Mouse (Mus musculus): ENCODE data around the gene Anapc2.

Anapc2 gene

DNA sequence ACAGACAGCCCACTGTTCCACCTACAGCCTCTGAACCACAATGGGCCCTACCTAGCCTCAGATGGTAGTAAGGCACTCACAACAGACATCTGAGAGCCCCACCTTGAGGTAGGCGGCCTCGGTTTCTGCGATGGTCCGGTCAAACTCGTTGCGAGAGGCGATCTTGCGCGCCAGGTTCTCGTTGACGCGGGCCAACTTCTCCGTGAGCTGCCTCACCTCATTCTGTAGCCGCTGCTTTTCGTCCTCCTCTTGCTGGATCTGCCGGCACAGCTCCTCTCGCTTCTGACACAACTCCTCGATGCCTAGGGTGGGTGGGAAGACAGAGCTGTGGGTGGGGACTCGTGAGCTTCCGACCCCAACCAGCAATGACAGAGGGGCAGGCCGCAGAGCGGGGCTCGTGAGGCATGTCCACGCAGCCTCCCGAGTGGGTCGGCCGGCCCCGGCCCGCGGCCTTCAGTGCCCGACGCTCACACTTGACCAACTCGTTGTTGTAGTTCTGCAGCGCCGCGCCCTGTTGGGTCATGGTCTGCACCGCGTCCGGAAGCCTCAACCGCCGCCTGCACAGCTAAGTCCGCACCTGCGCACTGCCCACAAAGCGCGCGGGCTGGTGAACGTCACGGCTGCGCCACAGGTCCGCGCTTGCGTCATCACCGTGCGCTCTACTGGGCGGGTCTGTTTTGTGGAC is at the start of gene Anapc2, which contains the start of gene Ssna1:
Anapc2 (plus strand) TSS at position 652 of the 685 bp plus-strand sequence.
Ssna1 (minus strand) TSS at position 612 of the 685 bp plus-strand sequence.
- DNase-seq, result peak; percentile 97

DNA sequence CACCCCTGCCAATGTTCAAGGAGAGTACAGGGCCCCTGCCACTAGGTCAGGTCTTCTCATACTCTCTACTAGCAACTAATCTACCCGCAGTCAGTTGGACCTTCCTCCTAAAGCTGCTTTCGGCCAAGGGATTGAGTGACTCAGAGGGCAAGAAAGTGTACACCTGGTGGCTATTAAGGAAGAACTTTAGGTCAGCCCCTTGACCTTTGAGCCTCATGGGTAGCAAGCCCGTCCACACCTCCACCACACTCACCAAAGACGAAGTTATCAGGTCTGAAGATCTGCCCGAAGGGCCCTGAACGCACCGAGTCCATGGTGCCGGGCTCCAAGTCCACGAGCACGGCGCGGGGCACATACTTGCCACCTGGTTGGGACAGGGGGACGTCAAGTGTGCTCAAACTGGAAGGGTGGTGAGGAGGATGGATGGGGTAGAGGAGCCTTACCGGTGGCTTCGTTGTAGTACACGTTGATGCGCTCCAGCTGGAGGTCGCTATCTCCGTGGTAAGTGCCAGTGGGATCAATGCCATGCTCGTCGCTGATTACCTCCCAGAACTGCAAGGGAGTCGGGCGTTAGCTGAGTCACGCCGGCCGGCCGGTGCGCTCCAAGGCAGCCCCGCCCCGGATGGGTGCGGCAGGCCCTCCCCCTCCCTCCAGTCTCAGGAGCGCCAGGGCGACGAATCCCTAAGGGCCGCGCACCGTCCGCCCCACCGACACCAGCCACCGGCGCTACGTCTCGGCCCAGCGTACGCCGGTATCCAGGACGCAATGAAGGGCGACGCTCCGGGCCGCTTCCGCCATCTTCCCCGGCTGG is 48.4 kb upstream of the Anapc2 start:
- no peak for DNase-seq

DNA sequence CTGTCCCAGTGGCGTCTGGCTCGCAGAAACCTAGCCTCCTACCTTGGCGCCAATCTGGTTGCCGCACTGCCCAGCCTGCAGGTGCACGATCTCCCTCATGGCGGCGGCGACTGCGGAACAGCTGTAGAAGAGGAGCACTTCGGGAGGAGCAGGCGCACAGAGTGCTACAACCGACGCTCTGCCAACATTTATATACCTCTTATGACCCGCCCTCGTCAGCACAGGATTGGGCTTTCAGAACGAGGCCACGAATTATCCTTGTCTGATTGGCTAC is 47.8 kb upstream of the Anapc2 start, which contains the start of gene Tubb4b:
Tubb4b (minus strand) TSS at position 211 of the 274 bp plus-strand sequence.
- no peak for DNase-seq

DNA sequence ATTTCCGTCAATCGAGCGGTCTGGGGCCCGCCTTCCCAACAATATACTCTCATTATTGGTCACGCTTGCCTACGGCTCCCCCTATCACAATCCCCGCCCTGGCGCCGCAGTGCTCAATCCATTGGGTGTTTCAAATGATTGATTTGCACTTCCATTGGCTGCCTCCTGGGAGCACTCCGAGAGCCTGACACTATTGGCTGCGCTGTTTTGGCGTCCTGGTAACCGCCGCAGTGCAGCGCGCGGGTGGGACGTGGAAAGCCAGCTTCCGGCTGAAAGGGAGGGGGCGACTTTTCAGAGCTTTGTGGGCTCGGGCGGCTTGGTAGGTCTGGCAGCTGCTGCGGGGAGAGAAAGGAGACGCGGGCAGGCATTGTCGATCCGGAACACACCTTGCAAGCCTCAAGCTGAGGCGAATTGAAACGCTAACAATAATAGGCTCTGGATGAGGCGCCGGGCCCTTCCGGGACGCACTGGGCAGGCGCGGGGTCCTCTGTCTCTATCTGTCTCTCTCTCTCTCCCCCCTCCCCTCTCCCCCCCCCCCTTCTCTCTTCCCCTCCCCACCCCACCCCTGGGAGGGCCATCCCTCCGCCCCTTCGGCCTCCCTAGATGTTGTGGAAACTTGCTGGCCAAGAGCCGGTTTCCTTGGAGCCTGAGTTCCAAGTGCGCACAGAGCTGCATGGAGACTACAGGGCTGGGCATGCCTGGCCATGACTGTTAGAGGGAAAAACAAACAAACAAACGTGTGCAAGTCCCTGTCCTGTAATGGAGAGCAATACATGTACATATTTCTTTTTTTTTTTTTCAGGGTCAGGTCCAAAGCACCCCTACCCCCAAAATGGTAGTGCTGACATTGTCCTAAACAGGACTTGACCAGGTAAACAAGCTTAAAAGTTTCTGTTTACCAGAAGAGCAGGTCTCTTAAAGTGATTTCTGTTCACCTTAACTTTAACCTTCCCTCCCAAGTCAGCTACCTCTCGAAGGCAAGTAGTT is 47.2 kb upstream of the Anapc2 start:
- peak; percentile 99 for DNase-seq

DNA sequence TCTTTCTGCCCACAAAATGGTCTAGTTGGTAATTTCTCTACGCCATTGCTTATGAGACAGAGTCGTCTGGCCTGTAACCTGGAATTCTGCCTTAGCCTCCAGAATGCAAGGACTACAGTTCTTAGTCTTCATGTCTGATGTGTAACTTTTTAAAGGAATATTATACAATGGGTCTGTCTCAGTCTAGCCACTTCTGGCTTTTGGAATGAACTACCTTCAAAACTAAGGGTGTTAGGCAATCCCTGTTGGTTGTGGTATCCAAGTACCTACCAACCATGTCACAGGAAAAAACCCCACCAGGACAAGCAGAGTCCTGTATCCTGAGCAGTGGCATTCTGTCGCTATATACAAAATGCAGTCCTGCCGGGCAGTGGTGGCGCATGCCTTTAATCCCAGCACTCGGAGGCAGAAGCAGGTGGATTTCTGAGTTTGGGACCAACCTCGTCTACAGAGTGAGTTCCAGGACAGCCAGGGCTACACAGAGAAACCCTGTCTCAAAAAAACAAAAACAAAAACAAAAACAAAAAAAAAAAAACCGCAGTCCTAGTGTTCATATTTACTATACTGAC is 46.4 kb upstream of the Anapc2 start:
- no peak for DNase-seq

DNA sequence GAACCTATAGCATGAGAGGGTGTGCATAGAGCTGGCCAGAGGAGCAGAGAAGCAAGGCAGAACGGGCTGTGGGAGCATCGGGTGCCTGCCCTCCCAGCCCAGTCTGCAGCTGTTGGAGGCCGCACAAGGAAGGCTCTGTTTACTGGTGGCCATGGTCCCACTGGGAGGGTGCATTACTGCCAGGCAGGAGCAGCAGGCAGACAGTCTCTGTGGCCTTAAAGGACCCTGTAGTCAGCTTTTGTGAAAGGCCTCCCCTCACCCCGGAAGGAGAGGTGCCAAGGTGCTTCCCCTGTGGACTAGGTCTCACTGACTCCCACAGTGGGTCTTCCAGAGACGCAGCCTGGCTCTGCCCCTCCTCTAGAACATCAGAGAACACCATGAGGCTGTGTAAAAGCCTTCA is 45.4 kb upstream of the Anapc2 start:
- no peak for DNase-seq

DNA sequence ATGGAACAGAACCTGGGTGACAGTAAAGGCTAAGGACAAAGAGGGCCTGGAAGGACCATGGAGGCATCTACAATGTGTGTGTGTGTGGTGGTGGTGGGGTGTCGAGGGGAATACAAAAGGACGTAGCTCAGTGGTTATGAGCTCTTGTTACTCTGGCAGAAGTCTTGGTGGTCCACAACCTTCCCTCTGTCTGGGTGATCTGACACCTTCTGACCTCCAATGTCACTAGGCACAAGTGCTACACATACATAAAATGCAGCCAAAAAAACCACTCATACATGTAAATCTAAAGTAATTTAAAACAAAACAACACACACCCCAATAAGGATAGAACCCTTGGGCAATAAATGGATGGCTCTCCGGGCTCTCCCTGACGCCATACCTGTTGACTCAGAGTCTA is 44.9 kb upstream of the Anapc2 start:
- DNase-seq, result no peak

DNA sequence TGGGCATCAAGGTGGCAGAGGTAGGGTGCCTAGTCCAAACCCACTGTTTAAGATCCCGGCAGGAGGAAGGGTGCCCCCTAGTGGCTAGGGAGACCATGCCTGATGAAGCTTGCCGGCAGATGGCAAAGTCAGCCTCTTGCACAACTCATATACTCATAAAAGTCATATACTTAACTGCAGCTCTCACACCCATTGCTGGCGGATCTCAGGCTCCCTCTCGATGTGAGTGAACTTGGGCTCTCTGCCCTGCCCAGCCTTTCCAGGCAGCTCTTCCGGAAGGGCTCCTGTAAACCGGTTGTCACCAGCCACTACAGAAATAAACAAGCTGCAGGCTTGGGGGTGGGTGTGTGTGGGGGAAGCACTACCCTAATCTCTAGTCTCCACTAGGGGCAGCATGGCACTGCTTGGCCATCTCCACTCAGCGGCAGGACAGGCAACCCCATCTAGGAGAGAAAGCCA is 43.8 kb upstream of the Anapc2 start:
- DNase-seq, result peak; percentile 86

DNA sequence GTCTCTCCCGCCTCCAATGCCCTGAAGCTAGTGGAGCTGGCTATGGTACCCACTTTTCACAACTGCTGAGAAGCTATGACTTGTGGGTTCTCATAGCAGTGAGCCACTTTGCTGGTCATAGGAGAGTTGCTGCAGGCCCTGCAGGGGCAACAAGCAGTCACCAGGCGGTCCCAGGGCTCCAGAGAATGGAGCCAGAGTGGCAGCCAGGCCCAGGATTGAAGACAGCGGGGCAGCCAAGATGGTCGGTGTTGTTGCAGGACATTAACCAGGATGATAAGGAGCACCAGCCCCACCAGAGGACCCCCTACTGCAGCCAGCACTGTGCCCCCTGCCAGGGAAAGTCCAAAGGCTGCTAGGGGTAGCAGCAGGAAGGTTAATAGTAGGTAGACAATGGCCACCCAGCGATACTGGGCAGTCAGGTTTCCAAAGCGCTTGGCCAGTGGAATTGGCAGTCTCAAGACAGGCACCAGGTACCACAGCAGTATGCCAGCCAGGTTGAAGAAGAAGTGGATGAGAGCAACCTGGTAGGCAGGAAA is 43.2 kb upstream of the Anapc2 start:
- DNase-seq, result no peak

DNA sequence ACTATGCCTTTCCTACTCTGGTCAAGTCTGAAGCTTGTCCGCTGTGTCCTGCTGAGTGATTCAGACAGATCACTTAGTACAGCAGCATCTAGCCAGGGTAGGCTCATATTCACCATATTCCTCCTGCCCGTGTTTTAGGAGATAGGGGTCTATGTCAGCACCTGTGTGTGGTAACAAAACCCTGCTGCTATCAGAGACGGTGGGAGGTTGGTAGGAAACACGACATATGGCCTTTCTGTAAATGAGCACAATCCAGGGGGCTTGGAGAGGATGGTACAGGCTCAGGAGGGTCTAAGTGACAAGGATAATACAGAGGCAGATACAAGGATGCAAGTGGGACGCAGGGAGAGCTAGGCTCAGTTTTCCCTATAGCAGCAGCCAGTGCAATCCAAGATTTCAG is 42.7 kb upstream of the Anapc2 start:
- DNase-seq, result no peak

DNA sequence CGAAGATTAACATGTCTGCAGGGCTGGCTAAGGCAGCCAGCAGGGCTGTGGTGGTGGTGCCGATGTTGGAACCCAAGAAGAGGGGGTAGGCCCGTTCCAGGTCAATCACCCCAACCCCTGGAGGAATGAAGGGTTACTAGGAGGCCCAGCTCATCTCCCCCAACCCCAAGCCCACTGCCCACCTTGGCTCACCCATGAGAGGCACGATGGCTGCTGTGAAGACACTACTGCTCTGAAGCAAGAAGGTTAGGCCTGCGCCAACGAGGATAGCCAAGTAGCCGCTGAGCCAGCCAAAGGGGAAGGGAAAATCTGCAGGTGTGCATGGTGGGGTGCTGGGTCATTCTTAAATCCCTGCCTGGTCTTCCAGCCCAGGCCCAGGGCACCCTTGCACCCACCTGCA is 41.7 kb upstream of the Anapc2 start:
- DNase-seq, result no peak

DNA sequence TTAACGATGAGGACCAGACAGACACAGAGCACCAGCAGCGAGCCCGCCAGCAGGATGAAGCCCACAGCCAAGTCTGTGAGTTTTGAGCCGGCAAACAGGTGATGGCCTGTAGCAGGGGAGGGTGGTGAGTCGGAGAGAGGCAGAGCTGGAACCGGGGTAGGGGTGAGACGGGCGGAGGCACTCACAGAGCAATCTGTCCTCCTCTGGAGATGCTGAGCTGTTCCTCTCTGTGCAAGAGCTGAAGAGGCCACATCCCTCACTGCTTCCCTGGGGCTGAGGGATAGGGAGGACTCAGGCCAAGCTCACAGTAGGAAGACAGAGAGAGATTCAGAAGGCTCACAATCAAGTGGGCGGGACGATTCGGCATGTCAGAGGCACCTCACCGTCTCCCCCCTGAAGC is 41.2 kb upstream of the Anapc2 start:
- no peak for DNase-seq

DNA sequence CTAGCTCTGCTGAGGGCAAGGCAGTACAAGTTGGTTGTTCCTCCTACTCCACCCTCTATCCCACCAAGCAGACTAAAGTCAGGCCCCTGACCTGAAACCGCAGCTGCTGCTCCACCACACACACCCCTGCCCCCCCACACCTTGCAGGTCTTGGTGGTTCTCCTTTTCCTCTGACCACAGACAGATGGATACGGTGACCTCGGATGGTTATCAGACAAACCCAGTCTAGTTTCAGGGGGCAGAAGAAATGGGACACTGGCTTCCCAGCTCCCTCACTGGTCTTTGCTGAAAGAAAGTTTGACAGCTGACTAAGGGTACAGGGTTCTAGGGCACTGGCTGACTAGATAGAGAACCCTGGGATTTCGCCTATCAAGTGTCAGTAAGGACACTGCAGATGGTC is 38.9 kb upstream of the Anapc2 start:
- DNase-seq, result no peak

DNA sequence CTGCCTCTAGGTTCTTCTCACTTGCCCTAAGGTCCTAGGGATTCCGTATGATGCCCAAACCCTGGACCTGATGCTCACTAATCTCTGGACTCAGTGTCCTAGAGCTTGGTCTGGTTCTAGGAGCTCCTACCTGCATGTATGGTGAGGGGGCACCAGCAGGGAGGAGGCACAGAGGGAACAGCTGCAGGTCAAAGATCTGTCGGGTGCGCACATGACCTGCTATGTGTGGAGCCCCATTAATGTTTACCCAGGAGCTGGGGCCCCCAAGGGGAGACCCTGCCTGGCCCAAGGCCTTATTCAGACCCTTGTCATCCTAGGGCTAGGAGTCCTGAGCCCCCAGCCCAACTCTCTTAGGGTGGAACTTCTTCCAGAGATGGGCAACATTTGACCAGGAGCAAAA is 38.2 kb upstream of the Anapc2 start, which contains the start of gene Slc34a3:
Slc34a3 (minus strand) TSS at position 315 of the 400 bp plus-strand sequence.
- DNase-seq, result no peak

DNA sequence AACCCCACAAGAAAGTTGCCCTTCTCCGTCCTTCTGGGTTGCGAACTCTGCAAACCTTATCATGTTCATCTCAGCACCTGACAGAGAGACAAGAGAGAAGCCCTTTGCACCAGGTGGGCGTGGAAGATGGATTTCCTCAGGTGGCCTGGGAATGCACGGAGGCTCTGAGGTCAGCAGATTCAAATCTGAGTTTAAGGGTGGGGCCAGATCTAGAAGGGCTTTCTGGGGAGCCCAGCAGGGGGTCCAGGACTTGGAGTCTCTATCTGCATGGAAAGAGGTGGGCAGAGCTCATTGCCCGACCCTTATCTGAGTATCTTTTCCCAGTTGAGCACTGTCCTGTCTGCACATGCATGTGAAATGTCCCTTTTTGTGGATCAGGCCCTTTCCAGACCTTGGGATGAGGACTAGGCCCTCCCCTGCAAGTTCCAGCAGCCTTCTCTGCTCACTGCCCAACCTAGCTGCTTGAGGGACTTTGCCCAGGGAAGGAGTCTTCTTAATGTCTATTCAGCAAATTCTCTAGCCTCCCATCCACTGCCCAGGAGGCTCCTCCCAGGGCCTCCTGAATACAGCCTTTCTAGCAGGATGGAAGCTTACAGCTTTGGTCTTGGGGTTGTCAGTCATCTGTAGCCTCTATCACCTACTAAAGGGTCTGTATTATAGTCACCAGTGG is 37.6 kb upstream of the Anapc2 start:
- DNase-seq, result no peak

DNA sequence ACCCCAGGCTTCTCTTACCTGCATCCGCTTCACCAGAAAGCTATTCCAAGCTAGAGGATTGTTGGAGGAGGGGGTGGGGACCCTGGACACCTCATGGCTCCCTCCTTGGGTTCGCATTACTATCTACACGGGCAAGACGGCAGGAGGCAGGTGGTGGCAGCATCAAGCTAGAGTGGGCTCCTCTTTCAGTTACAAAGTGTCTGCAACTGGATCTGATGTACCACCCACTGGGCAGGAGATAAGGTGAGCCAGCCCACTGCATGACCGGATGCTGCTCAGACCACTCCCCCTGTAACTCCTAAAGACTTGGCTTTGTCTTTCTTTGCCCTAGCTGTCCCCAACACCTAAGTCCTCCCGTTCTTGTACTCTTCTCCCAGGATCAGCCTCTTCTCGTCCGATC is 35.7 kb upstream of the Anapc2 start, which contains the start of gene Rnf224:
Rnf224 (minus strand) TSS at position 174 of the 400 bp plus-strand sequence.
- no peak for DNase-seq

DNA sequence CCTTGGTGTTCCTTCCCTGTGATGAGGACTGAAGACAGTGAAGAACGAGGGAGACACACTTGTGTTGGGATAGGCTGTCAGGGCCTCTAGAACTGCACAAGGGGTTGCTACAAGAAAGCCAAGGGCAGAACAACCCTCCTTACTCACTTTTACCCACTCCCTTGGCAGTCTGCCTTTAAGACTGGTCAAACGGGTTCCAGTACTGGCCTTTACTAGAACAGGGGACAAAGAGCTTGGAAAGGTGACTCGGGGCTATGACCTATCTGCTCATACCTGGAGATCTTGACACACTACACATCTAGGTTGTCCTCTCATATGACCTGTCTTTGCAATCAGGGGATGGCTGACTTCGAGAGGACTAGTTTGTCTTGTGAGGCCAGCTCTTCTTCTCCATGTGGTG is 34.8 kb upstream of the Anapc2 start:
- no peak for DNase-seq

DNA sequence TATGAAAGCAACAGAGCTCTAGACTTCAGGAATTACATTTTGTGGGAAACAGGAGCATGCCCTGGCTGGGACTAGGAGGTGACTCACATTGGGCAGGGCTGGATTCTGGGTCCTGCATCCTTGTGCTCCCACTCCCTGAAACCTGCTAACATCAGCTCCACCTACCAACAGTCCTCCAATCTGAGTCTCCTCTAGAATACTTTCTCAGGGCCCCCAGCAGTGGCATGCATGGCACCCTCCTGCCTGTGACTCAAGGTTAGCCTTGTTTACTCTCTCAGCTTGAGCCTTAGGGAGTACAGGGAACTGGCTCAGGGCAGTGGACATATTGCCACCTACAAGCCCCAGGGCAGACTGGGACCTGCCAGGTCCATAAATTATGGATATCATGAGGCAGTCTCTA is 34.2 kb upstream of the Anapc2 start:
- DNase-seq, result no peak

DNA sequence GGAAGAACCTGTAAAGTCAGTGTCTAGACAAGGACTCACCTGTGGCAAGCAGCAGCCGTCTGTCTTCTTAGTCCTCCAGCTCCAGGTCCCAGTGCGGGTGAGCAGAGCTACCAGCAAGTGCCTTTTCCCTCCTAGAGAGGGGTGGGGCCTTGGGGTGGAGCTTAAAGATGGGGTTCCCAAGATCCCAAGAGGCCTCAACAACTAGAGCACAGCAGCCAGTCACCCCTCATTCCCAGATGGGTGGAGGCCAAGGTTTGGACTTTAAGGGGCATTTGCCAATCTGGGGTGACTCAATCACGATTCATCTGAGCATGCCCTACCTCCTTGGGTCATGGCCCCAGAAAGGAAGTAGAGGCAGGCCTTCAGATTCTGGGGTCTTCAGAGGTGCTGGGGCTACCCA is 32.5 kb upstream of the Anapc2 start:
- DNase-seq, result no peak

DNA sequence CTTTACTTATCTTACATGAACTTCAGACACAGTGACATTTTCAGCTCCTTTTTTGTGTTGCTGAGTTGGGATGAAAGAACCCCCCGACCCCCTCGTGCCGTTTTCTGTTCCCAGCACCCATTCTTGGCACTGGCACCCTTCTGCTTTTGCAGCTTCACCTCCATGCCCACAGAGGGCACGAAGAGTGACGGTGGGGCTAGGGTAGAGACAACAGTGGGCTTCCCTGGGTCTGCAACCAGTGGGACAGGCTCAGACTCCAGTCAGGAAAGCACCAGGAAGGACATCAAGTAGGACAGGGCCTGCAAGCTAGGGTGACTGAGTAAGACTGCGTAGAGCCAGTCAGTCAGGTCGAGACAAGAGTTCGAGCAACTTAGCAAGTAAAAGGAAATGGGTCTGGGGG is 32.0 kb upstream of the Anapc2 start:
- DNase-seq, result no peak

DNA sequence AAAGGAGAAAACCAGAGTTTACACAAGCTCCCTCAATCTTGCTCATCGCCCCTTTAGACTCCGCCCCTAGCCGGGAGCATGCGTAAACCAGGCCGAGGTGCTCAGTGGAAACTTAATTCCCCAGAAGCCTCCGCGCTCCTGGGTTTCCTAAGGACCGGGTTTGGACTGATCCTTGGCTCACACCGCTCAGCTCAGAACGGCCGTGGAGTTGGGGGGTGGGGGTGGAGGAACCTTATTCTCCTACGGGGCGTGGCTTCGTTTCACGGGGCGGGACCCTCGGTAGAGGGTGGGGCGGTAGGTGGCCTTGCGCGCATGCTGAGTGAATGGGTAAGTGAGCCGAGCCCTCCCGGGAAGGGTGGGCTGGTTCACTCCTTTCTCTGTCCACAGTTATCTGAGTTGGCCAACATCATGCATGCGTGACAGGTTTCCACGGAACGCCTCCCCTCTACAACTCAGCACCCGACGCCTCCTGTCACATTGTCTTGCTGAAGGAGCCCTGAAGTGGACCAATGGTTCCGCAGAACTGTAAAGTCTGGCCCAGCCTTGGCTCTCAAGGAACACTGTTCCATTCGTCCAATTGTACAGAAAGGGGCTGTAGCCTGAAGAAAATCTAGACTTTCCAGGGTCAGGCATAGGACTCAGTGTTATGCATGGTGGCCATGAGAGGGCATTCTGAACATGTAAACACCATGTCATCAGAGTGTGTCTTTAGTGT is 31.4 kb upstream of the Anapc2 start:
- DNase-seq, result peak; percentile 68
